ENCODE assay signal across 28 mouse cellular contexts in the genomic region with DNA sequence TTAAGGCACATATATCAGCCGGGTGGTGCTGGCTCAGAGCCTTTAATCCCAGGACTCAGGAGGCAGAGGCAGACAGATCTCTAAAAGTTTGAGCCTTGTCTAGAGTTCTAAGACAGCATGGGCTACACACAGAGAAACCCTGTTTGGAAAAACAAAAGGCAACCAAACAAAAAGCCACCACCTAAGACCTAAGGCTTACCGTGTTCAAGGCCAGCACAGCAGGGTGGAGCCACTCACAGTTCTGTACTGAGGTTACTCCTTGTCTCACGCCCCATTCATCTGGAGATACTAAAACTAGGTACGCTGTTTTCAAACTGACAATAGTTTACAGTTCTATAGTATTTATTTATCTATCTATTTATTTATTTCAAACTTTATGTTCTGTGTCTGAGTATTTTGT. TPM values are rescaled to one million over a fixed set of nuclear protein-coding genes. Genes with fewer than 3 reads are reported as not detected.
DNase-seq lines count a peak whose midpoint lies in the region; ATAC-seq and TF ChIP-seq lines count a peak whose summit lies in the region.
"Had no signal": no experiment of that assay in that cellular context is flagged by ENCODE, and none has a peak within 500 bp of the region (broad histone marks: within the 10 kb centered on the region; RNA-seq: fewer than 3 reads in every experiment).

No protein-coding gene starts in this region.

- H3K27ac ChIP-seq in ES-Bruce4 (ENCODE audit: insufficient read depth, low read length) (peak overlapping the region; percentile 38; the same call in 1 of the 2 replicates), macrophage (peak overlapping the region; percentile 98; the same call in 1 of the 2 replicates)
- H3K27ac ChIP-seq: embryonic facial prominence, embryonic 10.5 days; embryonic facial prominence, embryonic 12.5 days; forebrain, embryonic 13.5 days; forebrain, embryonic 15.5 days had no signal

- peaks cover 31% of the 10 kb centered on the region for H3K79me2 ChIP-seq in macrophage (ENCODE audit: inconsistent target)

- TF ChIP-seq POLR2A in ES-Bruce4 (IDR thresholded peaks at IDR 0.05; ENCODE audit: insufficient read depth, low read length) = no peak

- WGBS in macrophage (ENCODE audit: missing documents) = 93% methylated on average over 4 of the region's 4 CpGs

- ATAC-seq in activated CD4-positive, CD25-positive, alpha-beta regulatory T cell, adult 4 months = no peak
- ATAC-seq: forebrain, embryonic 13.5 days; forebrain, embryonic 15.5 days; forebrain, postnatal 0 days; Patski had no signal

- H3K27me3 ChIP-seq in ES-Bruce4 (ENCODE audit: control insufficient read depth, insufficient read depth, low read length, poor library complexity, severe bottlenecking) = no peaks in the 10 kb centered on the region
- H3K27me3 ChIP-seq: embryonic facial prominence, embryonic 12.5 days; forebrain, embryonic 13.5 days; forebrain, embryonic 15.5 days; Patski had no signal

- no peak for TF ChIP-seq EP300 in ES-Bruce4 (IDR thresholded peaks at IDR 0.05; ENCODE audit: insufficient read depth, low read depth, low read length)

- H3K4me3 ChIP-seq in ES-Bruce4 (ENCODE audit: low read depth, low read length) (no peak overlapping the region), macrophage (ENCODE audit: inconsistent target) (no peak overlapping the region)
- H3K4me3 ChIP-seq: embryonic facial prominence, embryonic 10.5 days; embryonic facial prominence, embryonic 12.5 days; forebrain, embryonic 13.5 days; forebrain, embryonic 15.5 days had no signal

- DNase-seq in ES-CJ7 (ENCODE audit: low read depth, low spot score) (peak; percentile 86), R1 (ENCODE audit: low read depth, low spot score) (peak; percentile 95)
- DNase-seq in heart, adult 18-20 months = no peak
- no peak for DNase-seq in heart, postnatal 10 days
- DNase-seq: adrenal gland, adult 2 months; adrenal gland, postnatal 10 days; adrenal gland, postnatal 25 days; cerebellum, adult 11 months; cerebellum, adult 18-20 months; cerebellum, adult 9-10 months; cerebellum, postnatal 10 days; cerebellum, postnatal 25 days; forebrain, postnatal 0 days had no signal

- H3K9ac ChIP-seq in ES-Bruce4 (ENCODE audit: low read depth, poor library complexity, severe bottlenecking) = no peak overlapping the region
- H3K9ac ChIP-seq: embryonic facial prominence, embryonic 12.5 days; forebrain, embryonic 13.5 days; forebrain, embryonic 15.5 days; forebrain, postnatal 0 days had no signal

- no peaks in the 10 kb centered on the region for H3K9me3 ChIP-seq in ES-Bruce4 (replicated peaks; ENCODE audit: control insufficient read depth, insufficient read depth, low read length, poor library complexity, severe bottlenecking)
- H3K9me3 ChIP-seq: embryonic facial prominence, embryonic 10.5 days; embryonic facial prominence, embryonic 12.5 days; forebrain, embryonic 13.5 days; forebrain, embryonic 15.5 days; G1E had no signal

- peaks cover 3% of the 10 kb centered on the region for H3K4me1 ChIP-seq in ES-Bruce4 (ENCODE audit: control insufficient read depth, insufficient read depth, low read length)

- intact Hi-C loops in heart, postnatal 10 days (cut with DNase I) = no loop called here

- H3K36me3 ChIP-seq in ES-Bruce4 (ENCODE audit: control insufficient read depth, insufficient read depth, low read length, poor library complexity, severe bottlenecking) (no peaks in the 10 kb centered on the region), macrophage (ENCODE audit: inconsistent target) (peaks cover 9% of the 10 kb centered on the region; the same call in 1 of the 2 replicates)
- H3K36me3 ChIP-seq: embryonic facial prominence, embryonic 10.5 days; embryonic facial prominence, embryonic 12.5 days; forebrain, embryonic 15.5 days had no signal

- TF ChIP-seq CTCF in ES-Bruce4 (IDR thresholded peaks at IDR 0.05; ENCODE audit: low read depth, low read length) = no peak

RNA-seq across cellular contexts. Expression of gene Tpcn2, which starts 1.7 kb away (rescaled TPM):
- 11.0 and 11.9 TPM in 2 replicates for polyA plus RNA-seq in ES-Bruce4 (2011; ENCODE audit: insufficient read depth, insufficient read length, low read depth, missing spikeins)
- 1,000 to 10,000 TPM in 2 of 26 experiments, 100 to 1,000 TPM in 24; 306 to 1,284 (median 586) TPM for total RNA-seq in macrophage (2018; cell fraction: chromatin; rRNA removed)
- total RNA-seq in macrophage (2018; cell fraction: cytosol; rRNA removed) = 10 to 100 TPM; 18.4 to 58.7 (median 33.3) TPM
- total RNA-seq in macrophage (2018; cell fraction: nucleus; rRNA removed) = 100 to 1,000 TPM in 25 of 26 experiments, 10 to 100 TPM in 1; 84.0 to 553 (median 213) TPM
- polyA plus RNA-seq in macrophage (2018) = 46.5 to 54.5 TPM (median 52.0 TPM) in 3 replicates
- 1 to 10 TPM; 1.7 to 3.4 TPM for total RNA-seq in heart, adult 18-20 months (2021)
- polyA plus RNA-seq in activated CD4-positive, CD25-positive, alpha-beta regulatory T cell, adult 4 months (2017; shearing (Covaris generic)) = 1 to 10 TPM; 6.0 to 8.9 TPM
- total RNA-seq in heart, postnatal 10 days (2021) = 1 to 10 TPM; 5.5 to 7.6 TPM

RNA-seq across cellular contexts. Expression of gene Mrgprf, which starts 15.2 kb away (rescaled TPM):
- polyA plus RNA-seq in ES-Bruce4 (2011; ENCODE audit: insufficient read depth, insufficient read length, low read depth, missing spikeins) = not detected in 2 replicates
- total RNA-seq in macrophage (2018; cell fraction: chromatin; rRNA removed) = 1 to 10 TPM in 1 of 26 experiments, not detected in 25; 2.7 TPM
- not detected for total RNA-seq in macrophage (2018; cell fraction: cytosol; rRNA removed)
- total RNA-seq in macrophage (2018; cell fraction: nucleus; rRNA removed) = not detected
- not detected in 3 replicates for polyA plus RNA-seq in macrophage (2018)
- total RNA-seq in heart, adult 18-20 months (2021) = 1 to 10 TPM; 2.1 to 2.4 TPM
- polyA plus RNA-seq in activated CD4-positive, CD25-positive, alpha-beta regulatory T cell, adult 4 months (2017; shearing (Covaris generic)) = not detected
- 1 to 10 TPM; 7.1 to 8.0 TPM for total RNA-seq in heart, postnatal 10 days (2021)
- polyA plus RNA-seq: G1E had no signal

RNA-seq across cellular contexts. Expression of gene Mrgprd, which starts 29.2 kb away (rescaled TPM):
- not detected in 2 replicates for polyA plus RNA-seq in ES-Bruce4 (2011; ENCODE audit: insufficient read depth, insufficient read length, low read depth, missing spikeins)
- not detected for total RNA-seq in macrophage (2018; cell fraction: chromatin; rRNA removed)
- not detected for total RNA-seq in macrophage (2018; cell fraction: cytosol; rRNA removed)
- not detected for total RNA-seq in macrophage (2018; cell fraction: nucleus; rRNA removed)
- polyA plus RNA-seq in macrophage (2018) = not detected in 3 replicates
- not detected for total RNA-seq in heart, adult 18-20 months (2021)
- polyA plus RNA-seq in activated CD4-positive, CD25-positive, alpha-beta regulatory T cell, adult 4 months (2017; shearing (Covaris generic)) = not detected
- total RNA-seq in heart, postnatal 10 days (2021) = not detected
- total RNA-seq: adrenal gland, adult 2 months; adrenal gland, postnatal 10 days; adrenal gland, postnatal 25 days; adrenal gland, postnatal 4 days; forebrain, postnatal 0 days had no signal
- polyA plus RNA-seq: adrenal gland, adult 2 months; brain, embryonic 14.5 days; C2C12; cortical plate, adult 2 months; embryonic facial prominence, embryonic 10.5 days; embryonic facial prominence, embryonic 12.5 days; embryonic facial prominence, embryonic 14.5 days; forebrain, embryonic 11.5 days; forebrain, embryonic 13.5 days; forebrain, embryonic 15.5 days; forebrain, postnatal 0 days; G1E; Patski had no signal

Comparison
In these comparisons a context has a peak if more than half of its experiments do, and no peak if none do; other contexts are left out.
1. DNase-seq: peak in ES-CJ7 (single experiment) and R1 (single experiment); none in heart, adult 18-20 months (0 of 2) and heart, postnatal 10 days (0 of 2).